Mouse (Mus musculus) ES-E14 (cell line): ENCODE results near the gene Cfap157.

Experiments used
- HCFC1 ChIP-seq: IDR thresholded peaks from 2 replicates; pipeline ENCODE4 v1.6.1; 2012; ENCODE audit warnings: low read length, inconsistent platforms, borderline replicate concordance; ENCODE audit not compliant: insufficient read depth
- MAFK ChIP-seq: IDR thresholded peaks from 2 replicates; pipeline ENCODE4 v1.6.1; 2014; ENCODE audit warnings: mild to moderate bottlenecking, low read depth, low read length, inconsistent platforms; ENCODE audit not compliant: insufficient read depth
- ZC3H11A ChIP-seq: IDR thresholded peaks from 2 replicates; pipeline ENCODE4 v1.6.1; 2012; ENCODE audit warnings: low read depth, mild to moderate bottlenecking, inconsistent platforms, low read length, borderline replicate concordance
- ZNF384 ChIP-seq: IDR thresholded peaks from 2 replicates; pipeline ENCODE4 v1.6.1; 2012; ENCODE audit warnings: low read depth, low read length, inconsistent platforms

DNA sequence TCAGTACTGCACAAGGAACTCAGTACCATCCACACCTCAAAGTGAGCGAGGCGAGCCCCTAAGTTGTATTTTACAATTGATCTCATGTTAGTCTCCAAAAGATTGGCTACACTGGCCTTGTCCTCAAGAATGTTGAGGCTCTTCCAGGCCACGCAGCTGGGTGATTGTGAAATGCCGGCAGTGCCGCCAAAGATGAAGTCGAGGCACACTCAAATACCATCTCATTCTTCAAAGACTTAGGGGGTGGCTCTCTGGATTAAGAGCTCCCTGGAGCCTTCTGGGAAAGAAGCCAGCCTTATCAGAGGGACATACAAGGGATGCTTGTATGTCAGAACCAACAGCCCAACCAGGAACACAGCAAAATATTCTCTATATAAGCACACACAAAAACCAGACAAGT is 7.1 kb upstream of the Cfap157 start:
- TF ChIP-seq ZC3H11A (no peak), HCFC1 (no peak), MAFK (no peak), ZNF384 (no peak)
